Mouse (Mus musculus) testis, adult 10 weeks (tissue): Measurements from ENCODE around the gene 4933407L21Rik. TPM values are rescaled to one million over a fixed set of nuclear protein-coding genes. Genes with fewer than 3 reads are reported as not detected.

Experiments
- polyA plus RNA-seq: library from polyadenylated mRNA; stranded (reverse); fragments of 350-450 nt; fragmentation: Illumina TruSeq; extraction: RNeasy Lipid Tissue Mini Kit (QIAGEN cat#74804); gene quantifications from one replicate; pipeline ENCODE4 v1.2.3, GENCODE M21; 2014; ENCODE audit warnings: low read depth, low replicate concordance

The 4933407L21Rik gene
- polyA plus RNA-seq, result 1.1 TPM

GRCm38 (mm10) chr1:85928057-85928687 lies at the start of gene 4933407L21Rik:
Gene 4933407L21Rik, plus strand, starts transcription at chr1:85928483.

GRCm38 (mm10) chr1:85894231-85894747 lies 34.0 kb upstream of the 4933407L21Rik start, which contains the start of gene Itm2c:
Gene Itm2c, plus strand, starts transcription at chr1:85894281.

GRCm38 (mm10) chr1:85960873-85961272 lies 32.6 kb downstream of the 4933407L21Rik start, which contains the start of gene Gpr55:
Gene Gpr55, minus strand, starts transcription at chr1:85961007.

Other genes with a start within 250 kb of the 4933407L21Rik start
- gene A630001G21Rik, start 149.8 kb upstream of the 4933407L21Rik start, polyA plus RNA-seq, result 0.50 TPM
- gene Cab39, start 135.0 kb upstream of the 4933407L21Rik start, polyA plus RNA-seq, result 79.9 TPM
- 3.9 TPM for gene Itm2c, start 34.2 kb upstream of the 4933407L21Rik start, polyA plus RNA-seq
- gene Gpr55, start 32.5 kb downstream of the 4933407L21Rik start, polyA plus RNA-seq, result 7.4 TPM
- gene Spata3, start 88.3 kb downstream of the 4933407L21Rik start, polyA plus RNA-seq, result 151 TPM
- 0.13 TPM for gene 2810459M11Rik, start 117.4 kb downstream of the 4933407L21Rik start, polyA plus RNA-seq
- gene Psmd1, start 135.9 kb downstream of the 4933407L21Rik start, polyA plus RNA-seq, result 108 TPM
- 0.18 TPM for gene Htr2b, start 183.5 kb downstream of the 4933407L21Rik start, polyA plus RNA-seq
- not detected for gene Gm21972, start 205.2 kb downstream of the 4933407L21Rik start, polyA plus RNA-seq
- gene Armc9, start 226.3 kb downstream of the 4933407L21Rik start, polyA plus RNA-seq, result 70.4 TPM